Mouse (Mus musculus): ENCODE data around the gene Adamtsl2. TPM values are rescaled to one million over a fixed set of nuclear protein-coding genes. Genes with fewer than 3 reads are reported as not detected.

Adamtsl2 gene
- total RNA-seq, 4 experiments from 2014 or later = 4.4 to 6.6 (median 5.1) TPM

GRCm38 (mm10) chr2:27075485-27075884 lies 3.7 kb upstream of the Adamtsl2 start:
- DNase-seq (ENCODE audit: low spot score) = no peak

GRCm38 (mm10) chr2:27077655-27078244 lies 1.4 kb upstream of the Adamtsl2 start:
- DNase-seq (ENCODE audit: low spot score) = no peak

- no peak for DNase-seq (ENCODE audit: low spot score)
Observed at GRCm38 (mm10) chr2:27078312-27078711, 867 bp upstream of the Adamtsl2 start.

GRCm38 (mm10) chr2:27079649-27080048 lies 470 bp downstream of the Adamtsl2 start:
- DNase-seq (ENCODE audit: low spot score) = no peak

GRCm38 (mm10) chr2:27083761-27084475 lies 4.7 kb downstream of the Adamtsl2 start:
- DNase-seq (ENCODE audit: low spot score) = no peak

- DNase-seq (ENCODE audit: low spot score) = no peak
Observed at GRCm38 (mm10) chr2:27084963-27085362, 5.8 kb downstream of the Adamtsl2 start.

GRCm38 (mm10) chr2:27085801-27086200 lies 6.6 kb downstream of the Adamtsl2 start:
- no peak for DNase-seq (ENCODE audit: low spot score)

- no peak for DNase-seq (ENCODE audit: low spot score)
Observed at GRCm38 (mm10) chr2:27086483-27087010, 7.4 kb downstream of the Adamtsl2 start.

- DNase-seq (ENCODE audit: low spot score) = no peak
Observed at GRCm38 (mm10) chr2:27087581-27087980, 8.4 kb downstream of the Adamtsl2 start.

GRCm38 (mm10) chr2:27088071-27088644 lies 9.0 kb downstream of the Adamtsl2 start:
- DNase-seq (ENCODE audit: low spot score) = peak; percentile 79

- no peak for DNase-seq (ENCODE audit: low spot score)
Observed at GRCm38 (mm10) chr2:27088700-27089099, 9.5 kb downstream of the Adamtsl2 start.

- no peak for DNase-seq (ENCODE audit: low spot score)
Observed at GRCm38 (mm10) chr2:27089238-27089637, 10.1 kb downstream of the Adamtsl2 start.

- no peak for DNase-seq (ENCODE audit: low spot score)
Observed at GRCm38 (mm10) chr2:27095178-27095577, 16.0 kb downstream of the Adamtsl2 start.

- DNase-seq (ENCODE audit: low spot score) = no peak
Observed at GRCm38 (mm10) chr2:27096341-27096981, 17.3 kb downstream of the Adamtsl2 start.

- DNase-seq (ENCODE audit: low spot score) = no peak
Observed at GRCm38 (mm10) chr2:27097241-27097656, 18.1 kb downstream of the Adamtsl2 start.

- peak; percentile 69 for DNase-seq (ENCODE audit: low spot score)
Observed at GRCm38 (mm10) chr2:27097776-27098175, 18.6 kb downstream of the Adamtsl2 start.

GRCm38 (mm10) chr2:27103554-27103953 lies 24.4 kb downstream of the Adamtsl2 start:
- DNase-seq (ENCODE audit: low spot score) = no peak

- no peak for DNase-seq (ENCODE audit: low spot score)
Observed at GRCm38 (mm10) chr2:27106816-27107215, 27.6 kb downstream of the Adamtsl2 start.

GRCm38 (mm10) chr2:27108144-27108543 lies 29.0 kb downstream of the Adamtsl2 start:
- DNase-seq (ENCODE audit: low spot score) = no peak

GRCm38 (mm10) chr2:27109052-27109451 lies 29.9 kb downstream of the Adamtsl2 start:
- no peak for DNase-seq (ENCODE audit: low spot score)

- DNase-seq (ENCODE audit: low spot score) = no peak
Observed at GRCm38 (mm10) chr2:27112585-27112984, 33.4 kb downstream of the Adamtsl2 start.

GRCm38 (mm10) chr2:27114169-27114568 lies 35.0 kb downstream of the Adamtsl2 start:
- no peak for DNase-seq (ENCODE audit: low spot score)
